Mouse (Mus musculus): Measurements from ENCODE around the gene Cyba. TPM values are rescaled to one million over a fixed set of nuclear protein-coding genes. Genes with fewer than 3 reads are reported as not detected.

Cyba gene
- polyA plus RNA-seq, 1 experiment from 2014 or later: 238 TPM

DNA sequence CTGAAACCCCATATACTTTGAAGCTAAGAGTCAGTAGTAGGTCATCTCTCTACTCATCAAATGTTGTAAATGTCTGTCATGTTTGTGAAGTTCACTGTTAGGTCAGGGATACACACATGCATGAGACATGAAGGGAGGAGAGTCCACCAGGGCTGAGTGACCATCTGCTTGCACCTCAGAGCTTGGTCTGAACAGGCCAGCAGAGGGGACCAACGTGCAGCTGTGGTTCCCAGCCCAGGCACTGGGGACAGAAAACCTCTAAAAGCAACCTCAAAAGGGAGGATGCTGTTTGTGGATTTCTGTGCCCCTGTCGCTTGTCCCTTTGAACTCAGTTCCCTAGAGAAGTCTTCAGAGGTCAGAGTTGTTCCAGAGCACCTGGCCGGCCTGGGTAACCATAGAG lies 12.5 kb upstream of the Cyba start:
- H3K4me3 ChIP-seq (replicated peaks): no peak overlapping the region
- peak overlapping the region; percentile 97; the same call in 1 of the 2 replicates for H3K27ac ChIP-seq
- H3K4me1 ChIP-seq: peaks cover 22% of the 10 kb centered on the region
- 61% methylated on average over 3 of the region's 3 CpGs for WGBS
- H3K27me3 ChIP-seq (replicated peaks): no peaks in the 10 kb centered on the region
- no peak overlapping the region for H3K9ac ChIP-seq
- no peak for ATAC-seq (ENCODE audit: insufficient read depth, low FRiP score, low read depth)
- no peaks in the 10 kb centered on the region for H3K9me3 ChIP-seq
- peak overlapping the region; percentile 96; the same call in 1 of the 2 replicates for H3K4me2 ChIP-seq
- H3K36me3 ChIP-seq: no peaks in the 10 kb centered on the region

DNA sequence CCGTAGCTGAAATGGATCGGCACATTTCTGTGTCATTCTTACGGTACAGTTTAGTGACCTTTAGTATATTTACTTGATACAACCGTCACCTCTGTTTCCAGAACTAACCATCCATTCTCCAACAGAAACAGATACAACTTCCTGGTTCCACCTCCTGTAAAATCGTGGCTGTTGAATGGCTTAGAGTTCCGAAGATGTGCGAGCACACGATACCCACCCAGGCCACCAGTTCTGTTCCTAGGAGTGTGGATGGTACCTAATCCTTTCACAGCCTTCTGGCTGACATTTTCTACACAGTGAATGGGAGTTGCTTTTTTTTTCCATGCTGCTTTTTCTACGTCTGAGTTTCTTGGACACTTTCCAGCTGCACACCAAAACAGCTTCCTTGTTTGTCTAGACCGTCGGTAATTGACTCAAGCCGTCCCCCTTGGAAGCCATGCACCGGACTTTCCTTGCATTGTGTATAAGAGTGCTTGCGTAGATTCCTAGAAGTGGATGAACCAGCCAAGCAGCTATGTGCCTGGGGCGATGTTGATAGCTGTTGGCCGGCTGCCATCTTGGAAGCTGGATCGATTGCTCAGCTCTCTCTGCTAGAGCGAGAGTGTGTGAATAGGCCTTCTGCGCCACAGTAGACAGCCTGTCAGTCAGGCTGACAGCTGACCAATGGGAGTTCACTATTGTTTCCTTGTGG lies 11.5 kb upstream of the Cyba start:
- peak overlapping the region; percentile 57 for H3K4me3 ChIP-seq (replicated peaks)
- 0 out of 2 replicates have a peak, but pooled peaks cover 4% of the 10 kb centered on the region for H3K36me3 ChIP-seq
- H3K9ac ChIP-seq: peak overlapping the region; percentile 45; the same call in 1 of the 2 replicates
- peak; percentile 56 for ATAC-seq (ENCODE audit: insufficient read depth, low FRiP score, low read depth)
- no peaks in the 10 kb centered on the region for H3K27me3 ChIP-seq (replicated peaks)
- no peaks in the 10 kb centered on the region for H3K9me3 ChIP-seq
- H3K4me2 ChIP-seq: peak overlapping the region; percentile 96
- H3K4me1 ChIP-seq: peaks cover 22% of the 10 kb centered on the region
- H3K27ac ChIP-seq: peak overlapping the region; percentile 97
- 3% methylated on average over 19 of the region's 19 CpGs for WGBS

DNA sequence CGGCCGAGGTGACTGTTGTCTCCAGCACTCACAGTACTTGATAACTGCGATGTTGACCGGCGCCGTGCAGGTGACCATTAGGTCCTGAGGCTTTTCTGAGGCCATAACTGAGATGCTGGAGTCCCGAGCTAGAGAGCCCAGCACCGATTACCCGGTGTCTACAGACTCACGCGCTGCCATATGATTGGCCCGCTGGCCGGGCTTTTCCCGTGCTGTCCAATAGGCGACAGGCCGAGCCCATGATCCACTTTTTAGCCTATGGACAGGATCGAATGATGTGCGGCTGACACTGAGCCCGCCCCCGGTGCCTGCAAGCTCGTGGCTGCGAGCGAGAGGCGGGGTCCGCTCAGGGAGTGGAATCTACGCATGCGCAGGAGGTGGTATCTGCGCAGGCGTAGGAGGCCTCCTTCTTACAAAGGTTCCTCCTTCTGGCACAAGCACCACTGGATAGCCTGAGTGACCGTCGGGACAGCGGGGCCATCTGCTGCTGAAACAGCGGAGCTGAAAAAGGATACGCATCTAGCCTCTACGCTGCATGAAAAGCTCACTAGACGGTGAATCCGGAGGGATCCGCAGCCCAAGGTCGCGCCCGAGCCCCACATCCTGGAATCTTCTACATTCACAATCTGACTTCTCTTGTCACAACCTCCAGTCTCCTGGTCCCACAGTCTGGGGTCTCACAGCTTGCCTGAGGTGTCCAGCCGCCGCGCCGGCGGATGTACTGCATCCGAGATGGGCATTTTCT lies 10.7 kb upstream of the Cyba start, which contains the start of gene Mvd:
TSS of gene Mvd (minus strand) at position 161 of the 745 bp plus-strand sequence.
- peak within 1 kb of the TSS; percentile 57 for H3K4me3 ChIP-seq (replicated peaks)
- H3K9ac ChIP-seq: peak within 1 kb of the TSS; percentile 45
- no peaks in the 10 kb centered on the region for H3K9me3 ChIP-seq
- peak; percentile 96 for ATAC-seq (ENCODE audit: insufficient read depth, low FRiP score, low read depth)
- H3K27ac ChIP-seq: peak within 1 kb of the TSS; percentile 97
- peak within 1 kb of the TSS; percentile 96 for H3K4me2 ChIP-seq
- H3K27me3 ChIP-seq (replicated peaks): no peaks in the 10 kb centered on the region
- under 1% methylated on average over 47 of the region's 47 CpGs for WGBS
- H3K4me1 ChIP-seq: peaks cover 22% of the 10 kb centered on the region
- H3K36me3 ChIP-seq: 0 out of 2 replicates have a peak, but pooled peaks cover 4% of the 10 kb centered on the region

DNA sequence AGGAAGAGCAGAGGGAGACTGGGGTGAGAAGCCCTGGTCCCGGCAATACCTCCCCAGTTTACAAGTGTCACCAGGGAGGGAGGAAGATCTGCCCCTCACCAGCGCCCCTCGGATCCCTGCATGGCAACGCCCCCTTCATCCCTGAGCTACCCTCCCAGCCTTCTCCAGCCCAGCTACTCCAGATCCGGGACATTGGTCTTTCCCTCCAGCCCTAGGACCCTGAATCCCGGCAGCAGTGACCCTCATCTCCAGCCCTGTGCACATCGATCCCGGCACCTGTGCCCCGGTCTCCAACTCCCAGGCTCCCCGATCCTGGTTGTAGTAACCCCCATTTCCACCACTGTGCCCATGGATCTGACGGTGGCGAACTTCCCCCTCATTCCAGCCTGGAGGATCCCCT lies 10.1 kb upstream of the Cyba start:
- peak overlapping the region; percentile 57 for H3K4me3 ChIP-seq (replicated peaks)
- ATAC-seq (ENCODE audit: insufficient read depth, low FRiP score, low read depth): no peak

DNA sequence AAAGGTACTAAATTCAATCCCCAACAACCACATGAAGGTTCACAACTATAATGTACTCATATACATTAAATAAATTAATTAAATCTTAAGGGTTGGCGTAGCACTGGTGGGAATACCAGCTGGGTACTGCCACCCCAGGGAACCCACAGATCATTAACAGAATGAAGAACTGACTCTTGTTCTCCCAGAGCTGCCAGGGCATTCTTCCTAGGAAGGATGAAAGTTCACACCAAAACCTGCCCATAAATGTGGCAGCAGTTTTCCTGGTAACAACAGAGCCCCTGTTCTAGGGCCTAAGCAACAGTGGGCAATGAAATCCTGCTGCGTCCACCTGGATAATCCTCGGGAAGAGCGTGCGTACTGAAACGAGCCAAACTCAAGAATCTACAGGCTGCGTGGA lies 9.6 kb upstream of the Cyba start:
- peak overlapping the region; percentile 67; the same call in 1 of the 2 replicates for H3K27ac ChIP-seq
- no peaks in the 10 kb centered on the region for H3K9me3 ChIP-seq
- peak overlapping the region; percentile 57 for H3K4me3 ChIP-seq (replicated peaks)
- H3K4me2 ChIP-seq: peak overlapping the region; percentile 96
- H3K9ac ChIP-seq: peak overlapping the region; percentile 10
- ATAC-seq (ENCODE audit: insufficient read depth, low FRiP score, low read depth): no peak
- no peaks in the 10 kb centered on the region for H3K27me3 ChIP-seq (replicated peaks)
- 24% methylated on average over 7 of the region's 7 CpGs for WGBS
- peaks cover 22% of the 10 kb centered on the region for H3K4me1 ChIP-seq
- H3K36me3 ChIP-seq: 0 out of 2 replicates have a peak, but pooled peaks cover 4% of the 10 kb centered on the region

More for the DNA sequence above, 10.1 kb upstream of the Cyba start:
- H3K9me3 ChIP-seq: no peaks in the 10 kb centered on the region
- no peaks in the 10 kb centered on the region for H3K27me3 ChIP-seq (replicated peaks)
- peak overlapping the region; percentile 96 for H3K4me2 ChIP-seq
- H3K4me1 ChIP-seq: peaks cover 22% of the 10 kb centered on the region
- H3K27ac ChIP-seq: peak overlapping the region; percentile 67; the same call in 1 of the 2 replicates
- WGBS: 2% methylated on average over 12 of the region's 12 CpGs
- peak overlapping the region; percentile 10 for H3K9ac ChIP-seq
- H3K36me3 ChIP-seq: 0 out of 2 replicates have a peak, but pooled peaks cover 4% of the 10 kb centered on the region

DNA sequence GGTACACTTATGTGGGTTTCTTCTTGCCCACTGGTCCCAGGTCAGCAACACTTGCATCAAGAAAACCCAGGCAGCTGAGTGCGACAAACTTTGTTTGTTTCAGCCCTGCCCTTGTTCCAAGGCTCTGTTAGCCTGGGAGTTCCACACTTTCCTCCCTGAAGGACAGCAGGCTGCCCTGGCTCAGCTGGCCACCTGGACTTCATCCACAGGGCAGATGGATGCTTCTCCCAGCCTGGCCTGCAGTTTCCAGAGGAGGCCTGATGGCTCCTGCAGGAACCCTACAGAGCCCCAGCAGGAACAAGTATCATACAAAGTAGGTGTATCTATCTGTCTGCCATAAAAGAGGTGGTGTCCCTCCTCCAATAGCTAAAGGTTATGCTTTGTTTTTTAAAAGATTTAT lies 8.6 kb upstream of the Cyba start:
- Histone ChIP-seq H3K9me3 (no peaks in the 10 kb centered on the region), H3K27me3 (replicated peaks) (no peaks in the 10 kb centered on the region), H3K27ac (no peak overlapping the region), H3K4me2 (no peak overlapping the region), H3K4me1 (peaks cover 22% of the 10 kb centered on the region), H3K4me3 (replicated peaks) (no peak overlapping the region), H3K36me3 (peaks cover 8% of the 10 kb centered on the region; the same call in 1 of the 2 replicates), H3K9ac (no peak overlapping the region)
- 96% methylated on average over 1 of the region's 1 CpGs for WGBS
- ATAC-seq (ENCODE audit: insufficient read depth, low FRiP score, low read depth): no peak

DNA sequence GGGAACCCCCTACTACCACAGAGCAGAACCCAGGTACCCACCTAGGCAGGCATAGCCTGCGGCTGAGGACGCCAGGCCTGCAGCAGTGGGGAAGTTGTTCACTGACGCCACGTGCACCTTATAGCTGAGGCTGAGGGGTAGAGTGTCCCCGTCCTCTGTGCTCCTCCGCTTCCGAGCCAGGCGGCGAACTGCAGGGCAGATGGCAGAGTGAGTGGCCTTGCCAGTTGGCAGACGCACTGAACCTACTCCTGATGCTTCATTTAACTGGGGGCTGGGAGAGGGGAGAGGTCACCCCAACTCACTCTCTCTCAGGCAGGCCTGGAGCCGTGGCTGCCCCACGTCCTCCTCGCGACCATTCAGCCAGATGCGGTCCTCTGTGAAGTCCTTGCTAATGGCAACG lies 6.6 kb upstream of the Cyba start:
- Histone ChIP-seq H3K27me3 (replicated peaks) (no peaks in the 10 kb centered on the region), H3K4me1 (peaks cover 6% of the 10 kb centered on the region; the same call in 1 of the 2 replicates), H3K9ac (no peak overlapping the region), H3K4me2 (no peak overlapping the region), H3K27ac (no peak overlapping the region), H3K4me3 (replicated peaks) (no peak overlapping the region), H3K9me3 (no peaks in the 10 kb centered on the region), H3K36me3 (peaks cover 17% of the 10 kb centered on the region; the same call in 1 of the 2 replicates)
- ATAC-seq (ENCODE audit: insufficient read depth, low FRiP score, low read depth): no peak
- 95% methylated on average over 16 of the region's 16 CpGs for WGBS

DNA sequence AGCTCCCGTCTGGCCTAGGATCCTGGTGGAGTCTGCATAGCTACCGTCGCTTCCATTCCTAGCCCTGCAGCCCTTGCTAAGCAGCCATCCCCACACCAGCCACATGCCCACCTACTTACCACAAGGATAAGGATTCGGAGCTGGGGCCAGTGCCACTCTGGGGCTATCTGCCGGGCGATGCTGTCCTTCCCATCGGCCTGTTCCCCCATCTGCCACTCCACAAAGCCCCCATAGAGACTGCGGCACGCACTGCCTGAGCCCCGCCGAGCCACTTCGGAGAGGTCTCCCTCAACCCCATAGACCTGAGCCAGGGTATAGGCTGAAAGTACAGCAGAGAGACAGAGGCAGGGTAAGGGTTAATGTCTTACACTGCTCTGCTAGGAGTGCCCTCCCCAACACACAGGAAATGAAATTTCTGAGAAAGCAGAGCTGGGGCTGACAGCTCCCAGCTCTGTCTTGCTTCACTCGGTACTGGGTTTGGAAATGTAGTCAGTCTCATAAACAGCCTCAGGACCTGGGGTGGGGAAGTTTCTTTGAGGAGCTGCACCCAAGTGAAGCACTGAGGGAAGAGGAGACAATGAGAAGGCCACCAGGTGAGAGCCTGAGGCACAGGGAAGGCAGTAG lies 5.1 kb upstream of the Cyba start:
- 79% methylated on average over 13 of the region's 13 CpGs for WGBS
- ATAC-seq (ENCODE audit: insufficient read depth, low FRiP score, low read depth): no peak
- Histone ChIP-seq H3K9ac (no peak overlapping the region), H3K4me1 (peaks cover 10% of the 10 kb centered on the region), H3K9me3 (no peaks in the 10 kb centered on the region), H3K4me2 (0 out of 2 replicates have a peak overlapping the region, but pooled peaks have one; percentile 6), H3K27ac (peak overlapping the region; percentile 67), H3K27me3 (replicated peaks) (no peaks in the 10 kb centered on the region), H3K4me3 (replicated peaks) (peak overlapping the region; percentile 2; the same call in 1 of the 2 replicates), H3K36me3 (peaks cover 17% of the 10 kb centered on the region; the same call in 1 of the 2 replicates)

DNA sequence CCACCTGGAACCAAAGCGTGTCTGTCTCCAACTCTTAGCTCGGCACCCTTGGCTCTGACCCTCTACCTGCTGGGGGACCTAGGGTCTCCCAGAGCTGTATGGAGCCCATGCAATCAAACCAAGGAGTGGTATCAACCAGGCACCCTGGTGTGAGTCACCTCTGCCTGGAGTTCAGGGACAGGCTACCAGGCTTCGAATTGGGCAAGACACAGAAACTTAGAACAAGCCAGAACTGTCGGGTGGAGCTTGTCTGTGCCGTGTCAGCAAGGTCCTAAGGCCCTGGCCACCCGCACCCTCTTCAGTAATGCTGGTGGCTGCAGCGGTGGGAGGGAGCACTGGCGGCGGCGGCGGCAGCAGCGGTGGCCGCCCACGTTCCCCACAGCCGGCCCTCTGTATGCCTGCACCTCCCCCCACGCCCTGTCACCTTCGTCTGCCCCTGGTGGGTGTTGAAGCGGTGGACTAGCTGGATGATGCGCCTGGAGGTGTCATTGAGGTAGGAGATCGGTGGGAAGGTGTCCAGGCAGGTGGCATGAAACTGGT lies 3.9 kb upstream of the Cyba start:
- H3K36me3 ChIP-seq: peaks cover 17% of the 10 kb centered on the region; the same call in 1 of the 2 replicates
- whole genome bisulfite sequencing: 78% methylated on average over 20 of the region's 20 CpGs
- no peak overlapping the region for H3K4me3 ChIP-seq (replicated peaks)
- H3K9me3 ChIP-seq: no peaks in the 10 kb centered on the region
- no peak overlapping the region for H3K27ac ChIP-seq
- no peaks in the 10 kb centered on the region for H3K27me3 ChIP-seq (replicated peaks)
- no peak for ATAC-seq (ENCODE audit: insufficient read depth, low FRiP score, low read depth)
- peaks cover 15% of the 10 kb centered on the region for H3K4me1 ChIP-seq
- H3K4me2 ChIP-seq: no peak overlapping the region
- H3K9ac ChIP-seq: no peak overlapping the region

DNA sequence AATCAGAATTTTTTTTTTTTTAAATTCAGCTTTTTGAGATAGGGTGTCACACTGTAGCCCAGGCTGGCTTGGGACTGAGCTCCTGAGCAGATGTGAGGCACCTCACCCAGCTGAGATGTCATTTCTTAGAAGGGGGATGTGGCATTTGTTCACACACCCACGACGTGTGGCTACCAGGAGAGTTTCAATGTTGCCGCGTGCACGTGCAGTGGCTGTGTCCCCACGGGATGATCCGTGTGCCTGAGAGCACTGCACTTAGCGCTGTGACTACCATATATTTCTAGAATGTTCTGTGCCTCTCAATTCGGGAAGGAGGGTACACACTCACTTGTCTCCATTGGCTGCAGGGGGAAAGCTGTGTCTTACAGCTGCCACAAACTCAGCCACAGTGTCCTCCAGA lies 3.4 kb upstream of the Cyba start:
- 95% methylated on average over 9 of the region's 9 CpGs for WGBS

DNA sequence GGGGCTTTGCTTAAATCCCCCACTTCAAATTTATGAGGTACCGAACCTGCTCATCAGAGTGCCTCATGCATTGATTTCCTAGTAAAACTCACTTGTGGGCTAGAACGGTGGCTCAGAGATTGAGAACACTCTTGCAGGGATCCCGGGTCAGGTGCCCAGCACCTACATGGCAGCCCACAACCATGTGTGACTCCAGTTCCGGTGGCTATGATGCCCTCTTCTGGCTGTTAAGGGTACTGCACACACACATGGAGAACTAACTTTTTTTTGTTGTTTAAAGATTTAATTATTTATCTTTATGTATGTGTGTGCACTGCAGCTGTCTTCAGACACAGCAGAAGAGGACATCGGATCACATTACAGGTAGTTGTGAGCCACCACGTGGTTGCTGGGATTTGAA lies 2.6 kb upstream of the Cyba start:
- no peak for ATAC-seq (ENCODE audit: insufficient read depth, low FRiP score, low read depth)
- H3K27me3 ChIP-seq (replicated peaks): no peaks in the 10 kb centered on the region
- H3K4me3 ChIP-seq (replicated peaks): no peak overlapping the region
- WGBS: 93% methylated on average over 6 of the region's 6 CpGs
- H3K4me2 ChIP-seq: no peak overlapping the region
- no peaks in the 10 kb centered on the region for H3K9me3 ChIP-seq
- H3K27ac ChIP-seq: no peak overlapping the region
- peaks cover 17% of the 10 kb centered on the region; the same call in 1 of the 2 replicates for H3K36me3 ChIP-seq
- H3K9ac ChIP-seq: no peak overlapping the region
- peaks cover 21% of the 10 kb centered on the region for H3K4me1 ChIP-seq

More for the DNA sequence above, 3.4 kb upstream of the Cyba start:
- Histone ChIP-seq H3K27ac (no peak overlapping the region), H3K27me3 (replicated peaks) (no peaks in the 10 kb centered on the region), H3K4me2 (no peak overlapping the region), H3K4me3 (replicated peaks) (no peak overlapping the region), H3K9me3 (no peaks in the 10 kb centered on the region), H3K9ac (no peak overlapping the region), H3K36me3 (peaks cover 17% of the 10 kb centered on the region; the same call in 1 of the 2 replicates), H3K4me1 (peaks cover 20% of the 10 kb centered on the region)
- no peak for ATAC-seq (ENCODE audit: insufficient read depth, low FRiP score, low read depth)
